Mouse (Mus musculus) frontal cortex, postnatal 14 days (tissue): ENCODE measurements at regions not wholly inside any gene's neighbourhood (a gene's known extent, or its start where the extent isn't known, plus 50 kb on each side); places are given as distances from the start of the nearest gene placed in this dataset.

Experiments used
- DNase-seq, 2 experiments: peaks; one replicate each; pipeline ENCODE4 v3.0.0; 2022; ENCODE audit warnings: low spot score in 2 of 2

DNA sequence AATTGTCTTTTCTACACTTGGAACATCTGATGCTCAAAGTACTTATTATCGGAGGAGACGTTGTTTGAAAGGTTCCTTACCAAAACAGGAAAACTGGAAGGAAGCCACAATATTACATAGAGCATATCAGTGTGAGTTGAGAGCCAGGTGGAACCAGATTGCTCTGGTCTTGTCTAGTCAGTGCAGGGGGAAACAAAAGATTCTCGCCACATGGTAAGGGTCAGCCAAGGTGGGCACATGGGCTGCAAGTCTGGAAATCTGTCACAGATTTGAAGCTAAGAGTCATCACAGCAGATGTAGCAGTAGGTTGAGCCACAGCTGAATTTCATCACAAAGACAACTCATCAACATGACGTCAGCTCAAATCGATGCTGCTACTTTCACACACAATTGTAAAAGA, 681.8 kb downstream of the Stpg2 start:
- DNase-seq: no peak

DNA sequence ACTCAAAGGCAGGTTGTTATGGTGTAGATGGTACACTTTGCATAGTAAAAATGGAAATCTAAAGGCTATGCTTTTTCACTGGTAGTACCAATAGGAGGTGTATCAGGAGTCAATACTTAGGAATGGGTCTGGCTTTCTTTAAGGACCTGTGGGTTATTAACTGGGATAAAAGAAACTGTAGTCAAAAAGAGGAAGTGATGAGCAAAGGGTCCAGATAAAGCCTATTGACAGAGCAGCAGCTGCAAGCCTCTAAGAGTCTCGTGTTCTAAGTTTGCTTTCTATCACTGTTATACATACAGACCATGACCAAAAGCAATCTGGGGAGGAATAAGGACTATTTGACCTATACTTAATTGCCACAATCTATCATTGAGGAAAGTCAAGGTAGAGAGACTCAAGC, 683.0 kb downstream of the Stpg2 start:
- DNase-seq: no peak

GRCm38 (mm10) chr3:139890186-139890585, 684.7 kb downstream of the Stpg2 start:
- DNase-seq: no peak

DNA sequence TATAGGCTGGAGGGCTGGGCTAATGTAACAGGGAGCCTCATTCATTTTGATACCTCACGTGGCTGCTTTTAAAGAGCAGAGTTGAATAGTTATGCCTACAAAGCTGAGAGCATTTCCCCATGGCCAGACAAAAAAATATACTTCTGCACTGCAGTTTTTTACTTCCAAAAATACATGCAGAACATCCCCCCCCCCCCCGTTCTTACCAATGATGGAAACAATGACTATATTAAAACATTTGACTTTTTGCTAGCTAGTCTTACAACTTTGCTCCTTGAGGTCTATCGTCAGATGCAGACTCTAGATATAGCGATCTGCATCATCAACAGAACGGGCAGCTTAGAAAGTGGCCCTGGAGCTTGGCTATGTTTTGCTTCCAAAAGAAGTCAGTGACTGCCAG, 692.4 kb downstream of the Stpg2 start:
- no peak for DNase-seq

GRCm38 (mm10) chr3:139899213-139899612, 693.7 kb downstream of the Stpg2 start:
- DNase-seq: no peak

DNA sequence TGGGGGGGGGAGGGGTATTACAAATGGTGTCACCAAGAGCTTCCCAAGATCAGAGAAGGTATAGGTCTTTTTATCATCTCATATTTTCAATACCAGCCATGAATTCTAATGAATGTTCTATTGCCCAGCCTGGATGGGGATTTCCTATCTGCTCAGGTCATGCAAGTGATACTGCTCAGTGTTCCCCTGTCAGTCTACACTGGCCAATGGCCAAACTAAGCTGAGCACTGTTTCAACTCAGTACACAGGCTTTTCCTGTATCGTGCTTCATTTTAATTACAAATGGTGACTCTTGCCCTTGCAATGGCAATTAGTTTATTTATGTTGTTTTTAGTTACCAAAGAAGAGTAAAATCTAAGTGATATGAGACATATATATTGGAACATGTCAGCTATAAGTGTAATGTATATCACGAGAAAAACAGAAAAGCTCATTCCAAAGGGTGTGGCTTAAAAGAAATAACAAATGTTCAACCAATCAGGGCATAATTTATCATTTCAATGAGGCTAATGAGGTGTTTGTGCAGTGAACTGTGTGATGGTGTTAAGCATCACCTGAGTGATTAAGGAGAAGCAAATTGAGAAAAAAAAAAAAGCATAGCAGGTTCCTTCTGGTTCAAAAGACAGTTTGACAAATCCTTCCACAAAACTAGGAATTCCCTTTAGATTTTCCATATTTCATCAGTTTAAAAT, 708.3 kb downstream of the Stpg2 start:
- no peak for DNase-seq

DNA sequence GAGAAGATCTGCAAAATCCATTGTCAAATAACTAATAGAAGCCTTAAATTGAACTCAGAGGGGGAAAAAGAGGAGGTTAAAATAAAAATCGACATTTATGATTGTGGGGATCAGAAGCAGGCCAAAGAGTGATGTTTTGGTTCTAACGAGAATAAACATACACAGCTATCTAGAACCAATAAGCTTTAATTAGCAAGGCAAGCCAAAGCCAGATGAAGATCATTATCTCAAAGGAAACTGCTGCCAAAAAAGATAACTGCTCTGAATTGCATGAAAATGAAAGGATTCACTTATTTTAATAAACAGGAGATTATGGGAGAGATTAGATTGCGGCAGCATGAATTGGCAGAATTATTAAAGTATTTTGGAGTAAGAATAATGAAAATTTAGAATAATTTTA, 716.8 kb downstream of the Stpg2 start:
- no peak for DNase-seq

- no peak for DNase-seq
Observed at GRCm38 (mm10) chr3:139933039-139933438, 727.5 kb downstream of the Stpg2 start.

GRCm38 (mm10) chr3:139946209-139946608, 740.7 kb downstream of the Stpg2 start:
- DNase-seq: no peak

GRCm38 (mm10) chr3:139947247-139947646, 741.8 kb downstream of the Stpg2 start:
- no peak for DNase-seq

GRCm38 (mm10) chr3:139949096-139949495, 743.6 kb downstream of the Stpg2 start:
- DNase-seq: no peak

DNA sequence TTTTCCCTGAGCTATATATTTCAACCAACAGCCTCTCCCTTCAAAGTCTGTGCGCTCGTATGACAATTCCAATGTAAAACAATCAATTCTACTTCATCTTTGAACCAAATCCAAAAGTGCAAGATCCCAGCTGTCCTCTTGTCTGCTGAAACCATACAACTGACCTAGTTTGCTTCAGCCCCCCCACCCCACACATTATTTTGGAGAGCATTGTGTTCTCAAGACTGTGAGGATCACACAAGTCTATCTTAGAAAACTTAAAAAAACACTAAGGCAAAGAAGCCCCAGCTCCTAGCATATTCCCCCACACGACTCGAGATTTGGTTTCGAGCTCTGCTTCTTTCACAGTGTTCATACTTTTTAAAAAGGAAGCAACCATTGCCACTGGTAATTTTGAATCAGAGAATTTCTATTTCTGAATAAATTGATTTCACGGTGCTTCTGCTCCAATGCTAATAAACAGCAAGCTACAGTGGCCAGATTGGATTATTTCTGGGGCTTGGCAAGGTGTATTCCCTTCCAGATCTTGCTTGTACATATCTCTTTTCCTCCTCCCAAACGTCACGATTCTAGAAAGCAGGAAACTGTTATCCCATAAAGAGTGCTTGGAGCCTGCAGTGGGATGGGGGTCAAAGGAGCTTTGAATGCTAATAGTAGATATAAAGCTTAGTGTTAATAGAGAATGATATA, 744.7 kb downstream of the Stpg2 start:
- DNase-seq: no peak

GRCm38 (mm10) chr3:139951516-139951915, 746.0 kb downstream of the Stpg2 start:
- no peak for DNase-seq

DNA sequence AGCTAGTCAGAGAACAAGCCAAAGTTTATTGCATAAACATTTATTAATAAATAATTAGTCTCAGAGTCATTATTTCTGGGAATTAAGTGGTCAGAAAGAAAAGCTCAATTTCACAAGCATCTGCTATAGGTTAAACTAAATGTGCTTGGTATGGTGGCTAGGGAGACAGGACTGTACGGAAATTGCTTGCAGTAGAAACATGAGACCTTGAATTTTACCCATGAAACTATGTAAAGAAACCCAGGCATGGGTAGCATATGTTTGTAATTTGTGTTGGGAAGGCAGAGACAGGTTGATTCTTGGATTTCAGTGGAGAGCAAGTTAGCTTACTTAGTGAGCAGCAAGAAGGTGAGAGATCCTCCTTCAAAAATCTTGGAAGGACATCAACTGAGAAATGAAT, 772.7 kb downstream of the Stpg2 start:
- DNase-seq: no peak

DNA sequence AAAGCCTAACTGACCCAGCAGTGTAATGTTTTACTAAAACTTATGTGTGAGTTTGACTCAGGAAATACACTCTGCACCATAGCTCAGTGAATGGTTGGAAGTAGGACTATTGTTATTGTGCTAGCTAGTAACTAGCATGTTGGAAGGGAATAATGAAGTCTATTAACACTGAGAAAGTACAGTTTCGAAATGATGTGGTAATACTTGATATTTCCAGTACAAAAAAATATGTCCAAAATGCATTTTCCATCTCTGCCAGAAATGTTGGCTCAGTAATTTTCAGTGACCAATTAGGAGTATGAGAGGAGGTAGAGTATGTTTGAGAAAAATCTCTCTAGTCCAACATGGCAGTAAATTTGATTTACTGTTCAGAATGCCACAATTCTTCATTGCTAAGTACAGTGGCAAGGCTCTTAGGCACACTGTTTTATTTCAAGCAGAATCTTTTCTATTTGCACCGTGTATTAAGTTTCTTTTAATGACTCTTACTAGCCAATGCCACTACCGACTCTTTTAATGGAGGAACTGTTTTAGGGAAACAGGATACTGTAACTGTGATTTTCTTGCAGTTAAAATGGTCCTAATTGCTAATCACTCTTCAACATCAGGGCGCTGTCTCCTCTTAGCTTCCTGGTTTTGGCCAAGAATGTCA, 780.5 kb downstream of the Stpg2 start:
- DNase-seq: no peak

- no peak for DNase-seq
Observed at GRCm38 (mm10) chr3:139988938-139989337, 783.4 kb downstream of the Stpg2 start.

GRCm38 (mm10) chr3:139989380-139989779, 783.9 kb downstream of the Stpg2 start:
- DNase-seq: no peak

- no peak for DNase-seq
Observed at GRCm38 (mm10) chr3:140012522-140012921, 807.0 kb downstream of the Stpg2 start.

DNA sequence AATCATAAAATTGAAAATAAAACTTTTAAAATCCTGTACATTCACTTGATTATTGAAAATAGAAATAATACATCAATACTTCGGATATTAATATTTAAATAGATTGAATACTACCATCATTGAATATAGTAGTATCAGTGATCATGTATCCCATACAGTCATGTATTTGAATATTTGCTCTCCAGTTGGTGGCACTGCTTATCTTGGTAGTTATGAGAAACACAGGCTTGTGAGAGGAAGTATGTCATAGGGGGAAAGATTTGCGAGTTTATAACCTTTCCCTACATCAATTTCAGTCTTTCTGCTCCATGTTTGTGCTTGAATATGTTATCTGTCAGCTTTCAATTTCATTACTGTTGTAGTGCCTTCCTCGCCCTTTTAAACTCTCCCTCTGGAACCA, 828.6 kb downstream of the Stpg2 start:
- DNase-seq: no peak

- DNase-seq: no peak
Observed at GRCm38 (mm10) chr3:140035142-140035541, 829.6 kb downstream of the Stpg2 start.

DNA sequence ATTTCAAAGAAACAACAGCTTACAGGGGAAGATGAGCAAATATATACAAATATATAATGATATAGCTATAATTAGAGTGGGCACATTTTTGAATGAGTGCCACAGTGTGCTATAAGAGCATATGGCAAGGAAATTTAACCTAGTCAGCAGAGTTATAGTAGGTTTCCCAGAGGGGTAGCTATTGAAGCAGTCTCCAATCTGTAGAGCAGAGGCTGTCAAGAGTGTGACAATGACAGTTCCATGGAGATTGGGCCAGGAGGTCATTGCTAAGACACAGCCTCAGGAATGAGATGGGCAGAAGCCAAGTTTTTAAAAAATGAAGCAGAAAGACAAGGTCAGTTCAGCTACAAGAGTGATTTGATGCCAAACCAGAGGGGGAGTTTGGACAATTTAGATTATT, 839.4 kb downstream of the Stpg2 start:
- no peak for DNase-seq

GRCm38 (mm10) chr3:140054634-140055033, 849.1 kb downstream of the Stpg2 start:
- no peak for DNase-seq

- no peak for DNase-seq
Observed at GRCm38 (mm10) chr3:140057962-140058631, 852.6 kb downstream of the Stpg2 start.
